Mouse (Mus musculus): ENCODE results near the gene Rab3gap2.

- TF ChIP-seq GATA1 (IDR thresholded peaks at IDR 0.05; ENCODE audit: low read length) (no peak), TAL1 (IDR thresholded peaks at IDR 0.05; ENCODE audit: low read length) (no peak)
Measured at GRCm38 (mm10) chr1:185256753-185257152, 52.8 kb downstream of the Rab3gap2 start.

Measured in erythroblast, embryonic 14.5 days (primary cell).